Mouse (Mus musculus) urinary bladder, postnatal 36 days (tissue): ENCODE data around the gene Olfr1297.

Source experiments
- DNase-seq, 2 experiments: peaks; one replicate each; pipeline ENCODE4 v3.0.0; 2022; ENCODE audit warnings: low spot score in 2 of 2, mixed read lengths in 1 of 2

Gene Olfr1297

GRCm38 (mm10) chr2:111626397-111626796 is at the start of gene Olfr1297:
Gene Olfr1297, minus strand, starts transcription at chr2:111626497.
- no peak for DNase-seq

- DNase-seq = no peak
Measured at GRCm38 (mm10) chr2:111661119-111661518, 34.8 kb upstream of the Olfr1297 start, which contains the start of gene Olfr1299. Gene Olfr1299, plus strand, starts transcription at chr2:111661419.

GRCm38 (mm10) chr2:111649101-111649500 is 22.8 kb upstream of the Olfr1297 start, which contains the start of gene Olfr1298:
Gene Olfr1298, minus strand, starts transcription at chr2:111649201.
- DNase-seq = no peak

- DNase-seq = no peak
Measured at GRCm38 (mm10) chr2:111569581-111569980, 56.7 kb downstream of the Olfr1297 start, which contains the start of gene Olfr1295. Gene Olfr1295, minus strand, starts transcription at chr2:111569681.
